Mouse (Mus musculus) lung, embryonic 14.5 days (tissue): ENCODE measurements around the gene Xpr1. TPM values are rescaled to one million over a fixed set of nuclear protein-coding genes. Genes with fewer than 3 reads are reported as not detected.

Experiments
- ATAC-seq: fragments of 200-750 bp; cut with Nextera tagmentation; 2 replicates; pipeline ENCODE4 v1.8.0; 2017; ENCODE audit warnings: mild to moderate bottlenecking, moderate TSS enrichment, moderate library complexity; ENCODE audit not compliant: insufficient read depth
- DNase-seq: peaks from one replicate; pipeline ENCODE4 v3.0.0-alpha.2; 2015
- H3K27ac ChIP-seq: fragments of 300-500 bp; sonication (generic); 2 replicates; pipeline ENCODE4 v1.5.1; 2014; ENCODE audit warnings: low read depth, mild to moderate bottlenecking, moderate library complexity
- H3K27me3 ChIP-seq: fragments of 300-500 bp; sonication (generic); 2 replicates; pipeline ENCODE4 v1.6.1; 2014; ENCODE audit warnings: low read length, control low read depth; ENCODE audit not compliant: insufficient read depth
- H3K36me3 ChIP-seq: fragments of 300-500 bp; sonication (generic); 2 replicates; pipeline ENCODE4 v1.6.1; 2014; ENCODE audit warnings: control low read depth; ENCODE audit not compliant: insufficient read depth
- H3K4me1 ChIP-seq: fragments of 300-500 bp; sonication (generic); 2 replicates; pipeline ENCODE4 v1.6.1; 2014; ENCODE audit warnings: antibody characterized with exemption, control low read depth; ENCODE audit not compliant: insufficient read depth
- H3K4me2 ChIP-seq: fragments of 300-500 bp; sonication (generic); 2 replicates; pipeline ENCODE4 v1.6.1; 2014; ENCODE audit warnings: mild to moderate bottlenecking
- H3K4me3 ChIP-seq: fragments of 300-500 bp; sonication (generic); 2 replicates; pipeline ENCODE4 v1.5.1; 2014; ENCODE audit warnings: low read depth, low read length
- H3K9ac ChIP-seq: fragments of 300-500 bp; sonication (generic); 2 replicates; pipeline ENCODE4 v1.6.1; 2014
- H3K9me3 ChIP-seq: fragments of 300-500 bp; sonication (generic); 2 replicates; pipeline ENCODE4 v1.6.1; 2016; ENCODE audit warnings: low read depth, low read length, control low read depth
- CTCF ChIP-seq: IDR thresholded peaks from 2 replicates; pipeline ENCODE4 v1.5.1; 2016; ENCODE audit warnings: antibody characterized with exemption, low read depth
- WGBS: fragments of 180-500 bp; shearing (Covaris S2); extraction: QIAGEN DNeasy Blood & Tissue Kit; methylation state at CpG from one replicate; pipeline ENCODE4 v1.1.7; 2014; 5-methylcytosine and 5-hydroxymethylcytosine counted together
- polyA plus RNA-seq: library from polyadenylated mRNA; unstranded; fragments of >200 nt; fragmentation: Nextera tagmentation; extraction: Ambion mirVana; gene quantifications from 2 replicates; pipeline ENCODE4 v1.2.1, GENCODE M21; 2014

The Xpr1 gene
- polyA plus RNA-seq: 5.4 and 6.8 TPM in 2 replicates

GRCm38 (mm10) chr1:155416701-155417677 lies at the start of gene Xpr1:
TSS of gene Xpr1 (minus strand) at chr1:155417415.
- DNase-seq: peak; percentile 98
- TF ChIP-seq CTCF: no peak
- Histone ChIP-seq H3K4me1 (0 out of 2 replicates have a peak, but pooled peaks cover 3% of the 10 kb centered on the region), H3K4me3 (peak within 1 kb of the TSS; percentile 87), H3K9me3 (no peaks in the 10 kb centered on the region), H3K36me3 (no peaks in the 10 kb centered on the region), H3K4me2 (peak within 1 kb of the TSS; percentile 71), H3K27me3 (no peaks in the 10 kb centered on the region), H3K9ac (peak within 1 kb of the TSS; percentile 68), H3K27ac (peak within 1 kb of the TSS; percentile 73)
- WGBS: under 1% methylated on average over 63 of the region's 82 CpGs
- ATAC-seq: peak; percentile 95

- Histone ChIP-seq H3K4me1 (no peaks in the 10 kb centered on the region), H3K9ac (no peak overlapping the region), H3K9me3 (no peaks in the 10 kb centered on the region), H3K27ac (no peak overlapping the region), H3K4me2 (no peak overlapping the region), H3K4me3 (no peak overlapping the region), H3K36me3 (no peaks in the 10 kb centered on the region), H3K27me3 (no peaks in the 10 kb centered on the region)
- WGBS: 62% methylated on average over 10 of the region's 10 CpGs
- DNase-seq: no peak
- TF ChIP-seq CTCF: no peak
- ATAC-seq: no peak
These were observed 46.2 kb upstream of the Xpr1 start for GRCm38 (mm10) chr1:155463442-155463841.

- Histone ChIP-seq H3K4me3 (no peak overlapping the region), H3K27ac (no peak overlapping the region), H3K9ac (no peak overlapping the region), H3K36me3 (no peaks in the 10 kb centered on the region), H3K9me3 (no peaks in the 10 kb centered on the region), H3K4me1 (no peaks in the 10 kb centered on the region), H3K27me3 (no peaks in the 10 kb centered on the region), H3K4me2 (no peak overlapping the region)
- 69% methylated on average over 5 of the region's 5 CpGs for WGBS
- no peak for TF ChIP-seq CTCF
- no peak for ATAC-seq
- no peak for DNase-seq
These were observed 45.4 kb upstream of the Xpr1 start for GRCm38 (mm10) chr1:155462582-155462981.

- Histone ChIP-seq H3K36me3 (no peaks in the 10 kb centered on the region), H3K9ac (no peak overlapping the region), H3K4me1 (no peaks in the 10 kb centered on the region), H3K9me3 (no peaks in the 10 kb centered on the region), H3K27ac (no peak overlapping the region), H3K27me3 (no peaks in the 10 kb centered on the region), H3K4me2 (no peak overlapping the region), H3K4me3 (no peak overlapping the region)
- ATAC-seq (no peak), DNase-seq (peak; percentile 27)
- 58% methylated on average over 7 of the region's 7 CpGs for WGBS
- peak; percentile 23; the same call in 1 of the 2 replicates for TF ChIP-seq CTCF
These were observed 40.3 kb upstream of the Xpr1 start for GRCm38 (mm10) chr1:155457532-155457931.

GRCm38 (mm10) chr1:155453180-155453579 lies 36.0 kb upstream of the Xpr1 start:
- Histone ChIP-seq H3K4me3 (no peak overlapping the region), H3K9me3 (no peaks in the 10 kb centered on the region), H3K4me1 (no peaks in the 10 kb centered on the region), H3K36me3 (no peaks in the 10 kb centered on the region), H3K4me2 (no peak overlapping the region), H3K9ac (no peak overlapping the region), H3K27me3 (no peaks in the 10 kb centered on the region), H3K27ac (no peak overlapping the region)
- DNase-seq: no peak
- TF ChIP-seq CTCF: no peak
- 78% methylated on average over 8 of the region's 8 CpGs for WGBS
- ATAC-seq: no peak

GRCm38 (mm10) chr1:155448932-155449331 lies 31.7 kb upstream of the Xpr1 start:
- Histone ChIP-seq H3K27me3 (no peaks in the 10 kb centered on the region), H3K4me1 (no peaks in the 10 kb centered on the region), H3K9ac (no peak overlapping the region), H3K9me3 (no peaks in the 10 kb centered on the region), H3K4me3 (no peak overlapping the region), H3K27ac (no peak overlapping the region), H3K4me2 (no peak overlapping the region), H3K36me3 (no peaks in the 10 kb centered on the region)
- 75% methylated on average over 2 of the region's 2 CpGs for WGBS
- TF ChIP-seq CTCF: no peak
- DNase-seq (peak; percentile 44), ATAC-seq (no peak)

- no peak overlapping the region for H3K27ac ChIP-seq
- no peaks in the 10 kb centered on the region for H3K9me3 ChIP-seq
- peak; percentile 17 for DNase-seq
- H3K36me3 ChIP-seq: no peaks in the 10 kb centered on the region
- ATAC-seq: no peak
- H3K27me3 ChIP-seq: no peaks in the 10 kb centered on the region
- no peak for TF ChIP-seq CTCF
- no peak overlapping the region for H3K4me2 ChIP-seq
- WGBS: 67% methylated on average over 6 of the region's 6 CpGs
- no peak overlapping the region for H3K9ac ChIP-seq
- H3K4me1 ChIP-seq: no peaks in the 10 kb centered on the region
- H3K4me3 ChIP-seq: no peak overlapping the region
These were observed 30.1 kb upstream of the Xpr1 start for GRCm38 (mm10) chr1:155447277-155447676.
